Mouse (Mus musculus) left cerebral cortex, adult 9 months (tissue): ENCODE results near the gene Zpbp2.
"Not testable (repeated sequence)": the region's sequence is repeated elsewhere in the genome, so short reads cannot be mapped to it uniquely, and the experiment has no call there.

Experiments used
- DNase-seq, 2 experiments: peaks; one replicate each; pipeline ENCODE4 v3.0.0; 2022; ENCODE audit warnings: low spot score in 2 of 2

Zpbp2 gene

GRCm38 (mm10) chr11:98590548-98591445 is 39.9 kb downstream of the Zpbp2 start:
- no peak for DNase-seq

- no peak for DNase-seq
Observed at GRCm38 (mm10) chr11:98595021-98595420, 44.1 kb downstream of the Zpbp2 start.

GRCm38 (mm10) chr11:98595473-98595872 is 44.6 kb downstream of the Zpbp2 start:
- DNase-seq = no peak

DNA sequence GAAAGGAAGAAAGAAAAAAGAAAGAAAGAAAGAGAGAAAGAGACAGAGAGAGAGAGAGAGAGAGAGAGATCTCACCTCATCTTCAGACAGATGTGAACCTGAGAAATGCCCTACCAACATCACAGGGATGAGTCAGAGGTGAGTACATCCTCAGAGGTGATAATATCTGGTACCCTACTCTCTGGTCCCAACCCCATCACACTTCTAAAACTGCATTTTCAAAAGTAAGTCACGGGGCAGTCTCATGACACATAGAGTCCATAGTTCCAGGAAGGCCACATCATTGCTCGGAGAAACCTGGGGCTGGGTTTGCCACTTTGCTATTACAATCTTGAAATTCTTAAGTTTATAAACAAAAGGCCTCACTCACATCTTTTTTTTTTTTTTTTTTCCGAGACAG is 45.1 kb downstream of the Zpbp2 start:
- no peak for DNase-seq

- no peak for DNase-seq
Observed at GRCm38 (mm10) chr11:98597363-98597762, 46.5 kb downstream of the Zpbp2 start.

- no peak for DNase-seq
Observed at GRCm38 (mm10) chr11:98597991-98598390, 47.1 kb downstream of the Zpbp2 start, which contains the start of gene Lrrc3c. Lrrc3c (plus strand) TSS chr11:98598291.

GRCm38 (mm10) chr11:98598851-98599290 is 48.0 kb downstream of the Zpbp2 start:
- DNase-seq = no peak

- DNase-seq = no peak
Observed at GRCm38 (mm10) chr11:98599291-98599690, 48.4 kb downstream of the Zpbp2 start.

DNA sequence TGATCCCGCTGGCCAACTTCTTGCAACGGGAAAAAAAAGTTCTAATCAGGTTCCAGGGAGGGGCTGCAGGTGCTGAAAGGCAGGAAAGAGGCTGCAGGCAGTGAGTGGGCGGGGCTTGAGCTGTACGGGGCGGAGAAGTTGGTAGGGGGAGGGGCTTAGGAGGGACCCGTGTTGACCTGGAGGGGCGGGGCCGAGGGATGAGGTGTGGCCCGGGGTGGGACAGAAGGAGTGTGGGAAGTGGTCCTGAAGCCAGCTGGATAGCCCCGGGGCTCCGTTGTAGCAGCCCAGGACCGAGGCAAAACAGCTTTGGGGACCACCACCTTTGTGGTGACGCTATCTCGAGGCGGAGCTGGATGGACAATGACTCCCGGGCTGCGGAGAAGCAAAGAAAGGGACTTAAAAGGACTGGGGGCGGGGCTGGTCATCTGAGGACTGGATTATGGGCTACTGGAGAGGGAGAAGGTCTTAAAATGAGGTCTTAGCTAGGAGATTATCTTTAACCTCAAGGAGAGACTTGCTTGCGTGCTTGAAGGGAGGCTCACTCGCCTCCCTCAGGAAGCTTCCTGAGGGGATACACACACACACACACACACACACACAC is 51.3 kb downstream of the Zpbp2 start:
- no peak for DNase-seq

DNA sequence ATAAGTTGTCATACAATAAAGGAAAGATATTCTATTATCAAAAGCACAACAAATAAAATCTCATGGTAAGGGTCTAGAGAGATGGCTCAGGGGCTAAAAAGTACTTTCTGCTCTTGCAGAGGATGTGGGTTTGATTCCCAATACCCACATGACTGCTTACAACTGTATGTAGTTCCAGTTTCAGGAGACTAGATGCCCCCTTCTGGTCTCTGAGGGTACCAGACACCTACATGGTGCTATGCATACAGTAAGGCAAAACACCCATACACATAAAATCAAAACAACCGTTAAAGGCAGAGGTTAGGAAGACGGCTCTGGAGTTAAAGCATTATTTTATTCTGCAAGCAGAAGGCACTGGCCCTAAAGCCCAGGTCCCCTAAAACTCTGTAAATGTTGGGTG is 53.1 kb downstream of the Zpbp2 start:
- no peak for DNase-seq

DNA sequence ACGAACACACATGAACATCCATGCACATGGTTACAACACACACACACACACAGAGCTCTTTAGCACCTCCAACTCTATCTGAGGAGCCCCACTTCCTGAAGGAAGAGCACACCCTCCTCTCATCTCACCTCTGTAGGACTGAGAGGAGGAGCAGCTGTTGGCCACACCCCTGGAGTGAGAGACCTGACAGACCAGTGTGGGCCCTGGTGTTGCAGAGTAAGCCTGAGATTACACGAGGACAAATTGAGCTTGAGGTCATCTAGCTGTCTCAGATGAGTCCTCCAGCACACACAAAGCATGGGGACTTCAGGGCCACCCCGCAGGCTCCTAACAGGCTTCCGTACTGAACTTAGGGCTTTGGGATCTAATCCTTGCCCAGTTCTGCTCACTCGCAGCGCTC is 54.0 kb downstream of the Zpbp2 start:
- not testable (repeated sequence) for DNase-seq

GRCm38 (mm10) chr11:98606763-98607162 is 55.9 kb downstream of the Zpbp2 start:
- peak in 1 of 2 experiments; percentile 47 for DNase-seq
